Mouse (Mus musculus): ENCODE measurements around the gene Ctcfl. TPM values are rescaled to one million over a fixed set of nuclear protein-coding genes. Genes with fewer than 3 reads are reported as not detected.

The Ctcfl gene
- polyA plus RNA-seq (2016; fragmentation: Nextera tagmentation; extraction: Ambion mirVana), result 0.85 and 1.1 TPM in 2 replicates

DNA sequence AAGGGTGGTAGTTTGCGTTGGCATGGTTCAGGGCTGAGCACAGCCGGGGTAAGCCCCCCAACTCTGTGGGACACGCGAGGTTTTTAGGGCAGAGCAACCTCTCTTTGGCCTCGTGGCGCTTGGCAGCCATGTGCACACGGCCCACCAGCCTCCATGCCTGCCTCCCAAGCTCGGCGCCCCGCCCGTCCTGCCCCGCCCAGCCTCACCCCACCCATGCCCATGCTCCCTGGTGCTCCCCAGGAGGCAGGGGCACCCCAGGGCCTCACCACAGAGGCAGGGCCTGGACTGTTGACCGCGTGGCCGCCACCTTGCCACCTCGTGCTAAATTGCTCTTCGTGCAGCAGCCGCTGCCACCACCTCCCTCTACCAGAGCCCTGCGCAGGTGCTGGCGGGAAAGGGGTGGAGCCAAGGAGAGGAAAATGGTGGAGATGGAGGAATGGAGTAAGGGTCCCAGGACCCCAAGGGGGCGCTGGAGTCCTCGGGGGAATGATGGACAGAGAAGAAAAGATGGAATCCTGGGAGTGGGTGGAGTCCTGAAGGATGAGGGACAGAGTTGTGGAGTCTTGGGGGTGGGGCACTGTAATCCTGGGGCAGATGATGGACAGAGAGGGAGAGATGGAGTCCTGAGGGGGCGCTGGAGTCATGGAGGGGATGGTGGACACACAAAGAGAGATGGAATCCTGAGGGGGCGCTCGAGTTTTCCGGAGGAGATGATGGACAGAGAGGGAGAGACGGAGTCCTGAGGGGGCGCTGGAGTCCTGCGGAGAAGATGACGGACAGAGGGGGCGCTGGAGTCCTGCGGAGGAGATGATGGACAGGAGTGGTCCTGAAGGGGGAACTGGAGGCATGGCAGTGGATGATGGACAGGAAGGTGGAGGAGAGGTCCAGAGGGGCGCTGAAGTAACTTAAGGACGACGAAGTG is at the start of gene Ctcfl:
Ctcfl (minus strand) TSS at position 503 of the 922 bp plus-strand sequence.
- WGBS, result 83% methylated on average over 35 of the region's 35 CpGs
- Histone ChIP-seq H3K27ac (no peak within 1 kb of the TSS), H3K27me3 (ENCODE audit: insufficient read depth, poor library complexity, severe bottlenecking) (0 out of 2 replicates have a peak, but pooled peaks cover 6% of the 10 kb centered on the region), H3K36me3 (no peaks in the 10 kb centered on the region), H3K9me3 (no peaks in the 10 kb centered on the region), H3K4me1 (peaks cover 6% of the 10 kb centered on the region; the same call in 1 of the 2 replicates), H3K4me3 (no peak within 1 kb of the TSS)
- no peak for DNase-seq (ENCODE audit: low spot score)

- DNase-seq (ENCODE audit: low spot score), result no peak
- Histone ChIP-seq H3K4me3 (no peak overlapping the region), H3K4me1 (peaks cover 25% of the 10 kb centered on the region), H3K27me3 (ENCODE audit: insufficient read depth, poor library complexity, severe bottlenecking) (peaks cover 62% of the 10 kb centered on the region), H3K27ac (no peak overlapping the region), H3K9me3 (no peaks in the 10 kb centered on the region), H3K36me3 (no peaks in the 10 kb centered on the region)
- 72% methylated on average over 5 of the region's 5 CpGs for WGBS
Measured at GRCm38 (mm10) chr2:173168411-173168851, 49.1 kb upstream of the Ctcfl start.

- 88% methylated on average over 10 of the region's 10 CpGs for WGBS
- Histone ChIP-seq H3K9me3 (no peaks in the 10 kb centered on the region), H3K36me3 (no peaks in the 10 kb centered on the region), H3K27me3 (ENCODE audit: insufficient read depth, poor library complexity, severe bottlenecking) (peaks cover 39% of the 10 kb centered on the region), H3K4me1 (0 out of 2 replicates have a peak, but pooled peaks cover 3% of the 10 kb centered on the region), H3K4me3 (no peak overlapping the region), H3K27ac (no peak overlapping the region)
- DNase-seq (ENCODE audit: low spot score), result no peak
Measured at GRCm38 (mm10) chr2:173165357-173165756, 46.0 kb upstream of the Ctcfl start.

- DNase-seq (ENCODE audit: low spot score), result no peak
- no peaks in the 10 kb centered on the region for H3K9me3 ChIP-seq
- H3K27ac ChIP-seq, result no peak overlapping the region
- no peak overlapping the region for H3K4me3 ChIP-seq
- 77% methylated on average over 10 of the region's 10 CpGs for WGBS
- peaks cover 3% of the 10 kb centered on the region; the same call in 1 of the 2 replicates for H3K4me1 ChIP-seq
- peaks cover 35% of the 10 kb centered on the region for H3K27me3 ChIP-seq (ENCODE audit: insufficient read depth, poor library complexity, severe bottlenecking)
- no peaks in the 10 kb centered on the region for H3K36me3 ChIP-seq
Measured at GRCm38 (mm10) chr2:173164946-173165345, 45.6 kb upstream of the Ctcfl start.

DNA sequence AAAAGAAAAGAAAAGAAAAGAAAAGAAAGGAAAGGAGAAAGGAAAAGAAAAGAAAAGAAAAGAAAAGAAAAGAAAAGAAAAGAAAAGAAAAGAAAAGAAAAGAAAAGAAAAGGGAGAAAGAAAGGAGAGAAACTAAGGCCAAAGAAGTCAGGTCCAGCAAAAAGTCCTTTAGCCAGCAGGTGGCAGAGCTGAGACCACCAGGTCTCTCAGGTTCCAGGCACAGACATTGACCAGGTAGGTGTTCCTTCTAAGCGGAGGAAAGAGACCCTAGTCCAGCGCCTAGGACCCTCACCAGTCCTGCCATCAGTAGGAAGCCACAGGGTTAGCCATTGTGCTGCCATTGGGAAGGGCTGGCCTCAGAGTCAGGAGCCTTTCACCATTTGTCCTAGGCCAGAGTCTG is 45.0 kb upstream of the Ctcfl start:
- H3K4me3 ChIP-seq, result no peak overlapping the region
- H3K9me3 ChIP-seq, result no peaks in the 10 kb centered on the region
- no peaks in the 10 kb centered on the region for H3K36me3 ChIP-seq
- no peak overlapping the region for H3K27ac ChIP-seq
- WGBS, result 46% methylated on average over 2 of the region's 2 CpGs
- DNase-seq (ENCODE audit: low spot score), result no peak
- H3K27me3 ChIP-seq (ENCODE audit: insufficient read depth, poor library complexity, severe bottlenecking), result peaks cover 29% of the 10 kb centered on the region
- peaks cover 7% of the 10 kb centered on the region; the same call in 1 of the 2 replicates for H3K4me1 ChIP-seq

- no peak overlapping the region for H3K4me3 ChIP-seq
- peaks cover 8% of the 10 kb centered on the region; the same call in 1 of the 2 replicates for H3K4me1 ChIP-seq
- no peaks in the 10 kb centered on the region for H3K36me3 ChIP-seq
- no peak overlapping the region for H3K27ac ChIP-seq
- H3K9me3 ChIP-seq, result no peaks in the 10 kb centered on the region
- peaks cover 27% of the 10 kb centered on the region for H3K27me3 ChIP-seq (ENCODE audit: insufficient read depth, poor library complexity, severe bottlenecking)
- no peak for DNase-seq (ENCODE audit: low spot score)
- 83% methylated on average over 8 of the region's 8 CpGs for WGBS
Measured at GRCm38 (mm10) chr2:173163380-173163779, 44.1 kb upstream of the Ctcfl start.

DNA sequence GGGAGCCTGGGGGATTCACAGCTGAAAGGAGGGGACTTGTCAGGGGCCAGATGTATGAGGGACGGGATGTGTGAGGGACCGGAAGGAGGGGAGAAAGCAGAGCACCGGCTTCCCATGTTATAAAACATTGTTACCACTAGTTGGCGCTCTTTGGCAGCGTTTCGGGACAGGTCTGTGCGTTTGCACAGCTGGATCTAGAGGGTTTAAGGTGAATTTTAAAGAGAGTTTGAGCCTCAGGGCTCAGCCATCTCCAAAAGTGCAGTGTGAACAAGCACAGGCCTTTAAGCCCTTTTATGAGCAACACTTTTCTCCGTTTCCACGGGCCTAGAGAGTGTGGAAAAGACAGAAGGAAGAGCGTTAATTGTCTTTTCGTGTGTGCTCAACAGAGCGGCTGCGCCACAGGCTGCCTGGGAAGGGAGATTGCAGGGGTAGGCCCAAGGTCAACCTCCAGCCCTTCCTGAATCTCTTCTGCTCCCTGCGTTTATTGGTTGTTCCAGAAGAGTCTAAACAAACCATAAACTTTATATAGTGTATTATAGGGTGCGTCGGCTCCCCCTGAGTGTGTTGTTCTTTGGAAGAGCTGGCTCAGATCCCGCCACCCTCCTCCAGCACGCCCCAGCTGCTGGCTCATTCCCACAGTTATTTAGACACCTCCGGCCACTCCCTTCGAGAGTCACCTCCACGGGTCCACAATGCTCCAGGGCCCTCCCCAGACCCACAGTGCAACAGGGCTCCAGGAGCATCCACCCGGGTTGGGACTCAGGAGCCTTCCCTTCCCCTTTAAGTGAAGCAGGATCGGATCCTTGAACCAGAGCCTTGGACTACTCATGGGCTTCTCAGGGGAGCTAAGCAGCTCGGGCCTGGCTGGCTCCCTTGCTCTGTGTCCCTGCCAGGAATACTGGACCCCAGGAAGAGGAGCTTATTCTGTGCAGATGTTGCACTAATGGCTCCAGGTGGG is 40.3 kb upstream of the Ctcfl start:
- no peaks in the 10 kb centered on the region for H3K36me3 ChIP-seq
- H3K4me3 ChIP-seq, result peak overlapping the region; percentile 3; the same call in 1 of the 2 replicates
- H3K27me3 ChIP-seq (ENCODE audit: insufficient read depth, poor library complexity, severe bottlenecking), result peaks cover 24% of the 10 kb centered on the region
- H3K4me1 ChIP-seq, result peaks cover 8% of the 10 kb centered on the region; the same call in 1 of the 2 replicates
- peak; percentile 85 for DNase-seq (ENCODE audit: low spot score)
- no peaks in the 10 kb centered on the region for H3K9me3 ChIP-seq
- 57% methylated on average over 24 of the region's 24 CpGs for WGBS
- peak overlapping the region; percentile 56; the same call in 1 of the 2 replicates for H3K27ac ChIP-seq

DNA sequence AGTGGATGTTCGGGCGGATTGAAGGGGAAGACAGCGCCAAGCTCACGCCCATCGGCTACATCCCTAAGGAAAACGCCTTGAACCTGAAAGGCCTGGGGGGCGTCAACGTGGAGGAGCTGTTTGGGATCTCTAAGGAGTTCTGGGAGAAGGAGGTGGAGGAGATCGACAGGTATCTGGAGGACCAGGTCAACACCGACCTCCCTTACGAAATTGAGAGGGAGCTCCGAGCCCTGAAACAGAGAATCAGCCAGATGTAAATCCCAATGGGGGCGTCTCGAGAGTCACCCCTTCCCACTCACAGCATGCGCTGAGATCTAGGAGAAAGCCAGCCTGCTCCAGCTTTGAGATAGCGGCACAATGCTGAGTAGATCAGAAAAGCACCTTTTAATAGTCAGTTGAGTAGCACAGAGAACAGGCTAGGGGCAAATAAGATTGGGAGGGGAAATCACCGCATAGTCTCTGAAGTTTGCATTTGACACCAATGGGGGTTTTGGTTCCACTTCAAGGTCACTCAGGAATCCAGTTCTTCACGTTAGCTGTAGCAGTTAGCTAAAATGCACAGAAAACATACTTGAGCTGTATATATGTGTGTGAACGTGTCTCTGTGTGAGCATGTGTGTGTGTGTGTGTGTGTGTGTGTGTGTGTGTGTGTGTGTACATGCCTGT is 39.2 kb upstream of the Ctcfl start:
- Histone ChIP-seq H3K4me3 (no peak overlapping the region), H3K4me1 (peaks cover 8% of the 10 kb centered on the region; the same call in 1 of the 2 replicates), H3K27ac (no peak overlapping the region), H3K36me3 (no peaks in the 10 kb centered on the region), H3K9me3 (no peaks in the 10 kb centered on the region), H3K27me3 (ENCODE audit: insufficient read depth, poor library complexity, severe bottlenecking) (peaks cover 21% of the 10 kb centered on the region)
- DNase-seq (ENCODE audit: low spot score), result no peak
- 86% methylated on average over 19 of the region's 19 CpGs for WGBS

DNA sequence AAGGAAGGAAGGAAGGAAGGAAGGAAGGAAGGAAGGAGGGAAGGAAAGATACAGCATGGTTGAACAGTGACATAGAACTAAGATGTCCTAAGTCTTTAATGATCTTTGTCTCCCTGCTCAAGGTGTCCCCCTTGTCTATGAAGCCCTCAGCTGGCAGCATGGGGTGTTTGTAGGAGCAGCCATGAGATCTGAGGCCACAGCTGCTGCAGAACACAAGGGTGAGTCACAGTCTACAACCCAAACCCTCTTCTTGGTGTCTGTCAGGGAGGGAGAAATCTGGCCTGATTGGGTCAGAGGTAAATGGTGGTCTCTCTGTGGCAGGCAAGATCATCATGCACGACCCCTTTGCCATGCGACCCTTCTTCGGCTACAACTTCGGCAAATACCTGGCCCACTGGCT is 38.5 kb upstream of the Ctcfl start:
- Histone ChIP-seq H3K9me3 (no peaks in the 10 kb centered on the region), H3K27ac (no peak overlapping the region), H3K4me3 (no peak overlapping the region), H3K36me3 (no peaks in the 10 kb centered on the region), H3K4me1 (peaks cover 14% of the 10 kb centered on the region), H3K27me3 (ENCODE audit: insufficient read depth, poor library complexity, severe bottlenecking) (peaks cover 16% of the 10 kb centered on the region; the same call in 1 of the 2 replicates)
- WGBS, result 89% methylated on average over 4 of the region's 4 CpGs
- DNase-seq (ENCODE audit: low spot score), result no peak

DNA sequence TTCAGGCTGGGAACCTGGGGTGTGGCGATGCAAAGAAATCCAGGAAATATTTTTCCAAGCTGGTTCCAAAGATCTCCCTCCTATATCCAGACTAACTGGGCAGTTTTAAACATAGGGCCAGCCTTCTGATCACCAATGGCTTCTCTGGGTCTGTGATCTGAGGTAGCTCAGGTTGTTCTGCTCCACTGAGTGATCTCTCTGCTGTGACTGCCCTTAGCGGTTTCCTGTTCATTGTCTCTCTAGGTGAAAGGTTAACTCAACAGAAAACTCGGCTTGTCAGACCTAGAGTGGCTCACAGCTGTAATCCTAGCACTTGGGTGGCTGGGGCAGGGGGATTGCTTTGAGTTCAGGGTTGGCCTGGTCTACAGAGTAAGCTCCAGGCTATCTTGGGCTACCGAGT is 38.1 kb upstream of the Ctcfl start:
- Histone ChIP-seq H3K4me1 (peaks cover 18% of the 10 kb centered on the region), H3K36me3 (no peaks in the 10 kb centered on the region), H3K27ac (no peak overlapping the region), H3K9me3 (no peaks in the 10 kb centered on the region), H3K27me3 (ENCODE audit: insufficient read depth, poor library complexity, severe bottlenecking) (peaks cover 14% of the 10 kb centered on the region; the same call in 1 of the 2 replicates), H3K4me3 (no peak overlapping the region)
- WGBS, result 57% methylated on average over 4 of the region's 4 CpGs
- no peak for DNase-seq (ENCODE audit: low spot score)

DNA sequence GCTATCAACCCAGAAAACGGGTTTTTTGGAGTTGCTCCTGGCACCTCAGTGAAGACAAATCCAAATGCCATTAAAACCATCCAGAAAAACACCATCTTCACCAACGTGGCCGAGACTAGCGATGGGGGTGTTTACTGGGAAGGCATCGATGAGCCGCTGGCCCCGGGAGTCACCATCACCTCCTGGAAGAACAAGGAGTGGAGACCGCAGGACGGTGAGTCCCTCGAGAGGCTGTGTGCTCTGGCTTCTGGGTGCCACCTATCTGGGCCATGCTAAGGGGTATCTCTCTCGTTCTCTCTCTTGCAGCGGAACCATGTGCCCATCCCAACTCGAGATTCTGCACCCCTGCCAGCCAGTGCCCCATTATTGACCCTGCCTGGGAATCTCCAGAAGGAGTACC is 37.6 kb upstream of the Ctcfl start:
- no peaks in the 10 kb centered on the region for H3K36me3 ChIP-seq
- H3K9me3 ChIP-seq, result no peaks in the 10 kb centered on the region
- peaks cover 14% of the 10 kb centered on the region; the same call in 1 of the 2 replicates for H3K27me3 ChIP-seq (ENCODE audit: insufficient read depth, poor library complexity, severe bottlenecking)
- peaks cover 22% of the 10 kb centered on the region for H3K4me1 ChIP-seq
- no peak overlapping the region for H3K27ac ChIP-seq
- no peak for DNase-seq (ENCODE audit: low spot score)
- no peak overlapping the region for H3K4me3 ChIP-seq
- WGBS, result 79% methylated on average over 13 of the region's 13 CpGs

- peaks cover 19% of the 10 kb centered on the region for H3K4me1 ChIP-seq
- 90% methylated on average over 10 of the region's 10 CpGs for WGBS
- DNase-seq (ENCODE audit: low spot score), result no peak
- H3K4me3 ChIP-seq, result no peak overlapping the region
- no peak overlapping the region for H3K27ac ChIP-seq
- peaks cover 14% of the 10 kb centered on the region; the same call in 1 of the 2 replicates for H3K27me3 ChIP-seq (ENCODE audit: insufficient read depth, poor library complexity, severe bottlenecking)
- no peaks in the 10 kb centered on the region for H3K9me3 ChIP-seq
- no peaks in the 10 kb centered on the region for H3K36me3 ChIP-seq
Measured at GRCm38 (mm10) chr2:173155907-173156306, 36.6 kb upstream of the Ctcfl start.
